Mouse (Mus musculus): ENCODE data around the gene Mov10. TPM values are rescaled to one million over a fixed set of nuclear protein-coding genes. Genes with fewer than 3 reads are reported as not detected.
"Not testable (repeated sequence)": the region's sequence is repeated elsewhere in the genome, so short reads cannot be mapped to it uniquely, and the experiment has no call there.

Mov10 gene
- polyA plus RNA-seq (2014; fragmentation: Nextera tagmentation; extraction: Ambion mirVana): 68.6 and 74.7 TPM in 2 replicates

- under 1% methylated on average over 34 of the region's 40 CpGs for WGBS
- peak within 1 kb of the TSS; percentile 48 for H3K4me2 ChIP-seq (replicated peaks; ENCODE audit: low read depth, low read length)
- H3K27ac ChIP-seq (ENCODE audit: low read length): peak within 1 kb of the TSS; percentile 97
- peak within 1 kb of the TSS; percentile 91 for H3K4me3 ChIP-seq (ENCODE audit: low read depth, low read length)
- H3K9ac ChIP-seq (replicated peaks; ENCODE audit: low read depth, low read length): peak within 1 kb of the TSS; percentile 90
- H3K9me3 ChIP-seq (ENCODE audit: control insufficient read depth, low read depth, low read length): no peaks in the 10 kb centered on the region
- peak; percentile 86 for ATAC-seq (ENCODE audit: insufficient number of reproducible peaks, insufficient read depth, low FRiP score, low read depth)
- peaks cover 9% of the 10 kb centered on the region for H3K36me3 ChIP-seq (ENCODE audit: control insufficient read depth, insufficient read depth, low read length)
- H3K4me1 ChIP-seq (ENCODE audit: control insufficient read depth, insufficient read depth, low read length): peaks cover 7% of the 10 kb centered on the region; the same call in 1 of the 2 replicates
- no peaks in the 10 kb centered on the region for H3K27me3 ChIP-seq (ENCODE audit: control insufficient read depth, insufficient read depth, low read length)
Observed at GRCm38 (mm10) chr3:104817991-104818748, at the start of gene Mov10. Mov10 (minus strand) TSS chr3:104818563.

GRCm38 (mm10) chr3:104866674-104867073, 48.3 kb upstream of the Mov10 start:
- H3K27me3 ChIP-seq (ENCODE audit: control insufficient read depth, insufficient read depth, low read length); H3K27ac ChIP-seq (ENCODE audit: low read length); ATAC-seq (ENCODE audit: insufficient number of reproducible peaks, insufficient read depth, low FRiP score, low read depth); H3K4me1 ChIP-seq (ENCODE audit: control insufficient read depth, insufficient read depth, low read length); H3K4me3 ChIP-seq (ENCODE audit: low read depth, low read length); H3K9me3 ChIP-seq (ENCODE audit: control insufficient read depth, low read depth, low read length); H3K9ac ChIP-seq (replicated peaks; ENCODE audit: low read depth, low read length): not testable (repeated sequence)
- H3K4me2 ChIP-seq (replicated peaks; ENCODE audit: low read depth, low read length): peak overlapping the region; percentile 68; the same call in 1 of the 2 replicates
- peaks cover 14% of the 10 kb centered on the region for H3K36me3 ChIP-seq (ENCODE audit: control insufficient read depth, insufficient read depth, low read length)

- Histone ChIP-seq H3K36me3 (ENCODE audit: control insufficient read depth, insufficient read depth, low read length) (peaks cover 3% of the 10 kb centered on the region), H3K27ac (ENCODE audit: low read length) (peak overlapping the region; percentile 97), H3K27me3 (ENCODE audit: control insufficient read depth, insufficient read depth, low read length) (no peaks in the 10 kb centered on the region), H3K9me3 (ENCODE audit: control insufficient read depth, low read depth, low read length) (no peaks in the 10 kb centered on the region), H3K4me3 (ENCODE audit: low read depth, low read length) (peak overlapping the region; percentile 93), H3K4me1 (ENCODE audit: control insufficient read depth, insufficient read depth, low read length) (0 out of 2 replicates have a peak, but pooled peaks cover 13% of the 10 kb centered on the region), H3K9ac (replicated peaks; ENCODE audit: low read depth, low read length) (peak overlapping the region; percentile 88), H3K4me2 (replicated peaks; ENCODE audit: low read depth, low read length) (peak overlapping the region; percentile 68)
- 0 out of 2 replicates have a peak, but pooled peaks have one; percentile 8 for ATAC-seq (ENCODE audit: insufficient number of reproducible peaks, insufficient read depth, low FRiP score, low read depth)
- under 1% methylated on average over 12 of the region's 12 CpGs for WGBS
Observed at GRCm38 (mm10) chr3:104865341-104865788, 47.0 kb upstream of the Mov10 start.

- no peaks in the 10 kb centered on the region for H3K9me3 ChIP-seq (ENCODE audit: control insufficient read depth, low read depth, low read length)
- H3K4me3 ChIP-seq (ENCODE audit: low read depth, low read length): peak overlapping the region; percentile 93
- H3K27ac ChIP-seq (ENCODE audit: low read length): peak overlapping the region; percentile 97
- ATAC-seq (ENCODE audit: insufficient number of reproducible peaks, insufficient read depth, low FRiP score, low read depth): peak; percentile 90
- peaks cover 3% of the 10 kb centered on the region for H3K36me3 ChIP-seq (ENCODE audit: control insufficient read depth, insufficient read depth, low read length)
- peak overlapping the region; percentile 68 for H3K4me2 ChIP-seq (replicated peaks; ENCODE audit: low read depth, low read length)
- under 1% methylated on average over 48 of the region's 48 CpGs for WGBS
- 0 out of 2 replicates have a peak, but pooled peaks cover 13% of the 10 kb centered on the region for H3K4me1 ChIP-seq (ENCODE audit: control insufficient read depth, insufficient read depth, low read length)
- H3K9ac ChIP-seq (replicated peaks; ENCODE audit: low read depth, low read length): peak overlapping the region; percentile 88
- no peaks in the 10 kb centered on the region for H3K27me3 ChIP-seq (ENCODE audit: control insufficient read depth, insufficient read depth, low read length)
Observed at GRCm38 (mm10) chr3:104864651-104865340, 46.4 kb upstream of the Mov10 start.

- 0 out of 2 replicates have a peak, but pooled peaks cover 13% of the 10 kb centered on the region for H3K4me1 ChIP-seq (ENCODE audit: control insufficient read depth, insufficient read depth, low read length)
- peak within 1 kb of the TSS; percentile 97 for H3K27ac ChIP-seq (ENCODE audit: low read length)
- peak; percentile 93 for ATAC-seq (ENCODE audit: insufficient number of reproducible peaks, insufficient read depth, low FRiP score, low read depth)
- H3K9ac ChIP-seq (replicated peaks; ENCODE audit: low read depth, low read length): peak within 1 kb of the TSS; percentile 88
- under 1% methylated on average over 43 of the region's 43 CpGs for WGBS
- peak within 1 kb of the TSS; percentile 93 for H3K4me3 ChIP-seq (ENCODE audit: low read depth, low read length)
- peaks cover 3% of the 10 kb centered on the region for H3K36me3 ChIP-seq (ENCODE audit: control insufficient read depth, insufficient read depth, low read length)
- no peaks in the 10 kb centered on the region for H3K27me3 ChIP-seq (ENCODE audit: control insufficient read depth, insufficient read depth, low read length)
- peak within 1 kb of the TSS; percentile 68 for H3K4me2 ChIP-seq (replicated peaks; ENCODE audit: low read depth, low read length)
- no peaks in the 10 kb centered on the region for H3K9me3 ChIP-seq (ENCODE audit: control insufficient read depth, low read depth, low read length)
Observed at GRCm38 (mm10) chr3:104863786-104864650, 45.7 kb upstream of the Mov10 start, which contains the start of the genes St7l and Capza1. St7l (plus strand) TSS chr3:104864005. Capza1 (minus strand) TSS chr3:104864505.

GRCm38 (mm10) chr3:104858560-104858959, 40.2 kb upstream of the Mov10 start:
- Histone ChIP-seq H3K9me3 (ENCODE audit: control insufficient read depth, low read depth, low read length) (no peaks in the 10 kb centered on the region), H3K9ac (replicated peaks; ENCODE audit: low read depth, low read length) (no peak overlapping the region), H3K4me3 (ENCODE audit: low read depth, low read length) (no peak overlapping the region), H3K36me3 (ENCODE audit: control insufficient read depth, insufficient read depth, low read length) (no peaks in the 10 kb centered on the region; the same call in 1 of the 2 replicates), H3K4me1 (ENCODE audit: control insufficient read depth, insufficient read depth, low read length) (0 out of 2 replicates have a peak, but pooled peaks cover 8% of the 10 kb centered on the region), H3K4me2 (replicated peaks; ENCODE audit: low read depth, low read length) (no peak overlapping the region), H3K27me3 (ENCODE audit: control insufficient read depth, insufficient read depth, low read length) (no peaks in the 10 kb centered on the region), H3K27ac (ENCODE audit: low read length) (no peak overlapping the region)
- 95% methylated on average over 1 of the region's 1 CpGs for WGBS
- ATAC-seq (ENCODE audit: insufficient number of reproducible peaks, insufficient read depth, low FRiP score, low read depth): no peak

GRCm38 (mm10) chr3:104856106-104856505, 37.7 kb upstream of the Mov10 start:
- ATAC-seq (ENCODE audit: insufficient number of reproducible peaks, insufficient read depth, low FRiP score, low read depth): no peak
- Histone ChIP-seq H3K4me2 (replicated peaks; ENCODE audit: low read depth, low read length) (no peak overlapping the region), H3K27me3 (ENCODE audit: control insufficient read depth, insufficient read depth, low read length) (no peaks in the 10 kb centered on the region), H3K9ac (replicated peaks; ENCODE audit: low read depth, low read length) (no peak overlapping the region), H3K36me3 (ENCODE audit: control insufficient read depth, insufficient read depth, low read length) (no peaks in the 10 kb centered on the region; the same call in 1 of the 2 replicates), H3K4me3 (ENCODE audit: low read depth, low read length) (no peak overlapping the region), H3K27ac (ENCODE audit: low read length) (no peak overlapping the region), H3K4me1 (ENCODE audit: control insufficient read depth, insufficient read depth, low read length) (no peaks in the 10 kb centered on the region), H3K9me3 (ENCODE audit: control insufficient read depth, low read depth, low read length) (no peaks in the 10 kb centered on the region)
- 87% methylated on average over 1 of the region's 1 CpGs for WGBS

GRCm38 (mm10) chr3:104854866-104855265, 36.5 kb upstream of the Mov10 start:
- Histone ChIP-seq H3K36me3 (ENCODE audit: control insufficient read depth, insufficient read depth, low read length) (no peaks in the 10 kb centered on the region; the same call in 1 of the 2 replicates), H3K27ac (ENCODE audit: low read length) (no peak overlapping the region), H3K9ac (replicated peaks; ENCODE audit: low read depth, low read length) (no peak overlapping the region), H3K9me3 (ENCODE audit: control insufficient read depth, low read depth, low read length) (no peaks in the 10 kb centered on the region), H3K4me3 (ENCODE audit: low read depth, low read length) (no peak overlapping the region), H3K4me1 (ENCODE audit: control insufficient read depth, insufficient read depth, low read length) (no peaks in the 10 kb centered on the region), H3K4me2 (replicated peaks; ENCODE audit: low read depth, low read length) (no peak overlapping the region), H3K27me3 (ENCODE audit: control insufficient read depth, insufficient read depth, low read length) (no peaks in the 10 kb centered on the region)
- ATAC-seq (ENCODE audit: insufficient number of reproducible peaks, insufficient read depth, low FRiP score, low read depth): no peak
